Mouse (Mus musculus) MN1 (cell line): ENCODE results near the gene Ntn5.

Source experiments
- DNase-seq: peaks from one replicate; pipeline ENCODE4 v3.0.0-alpha.2; 2016; ENCODE audit warnings: low spot score

Gene Ntn5

DNA sequence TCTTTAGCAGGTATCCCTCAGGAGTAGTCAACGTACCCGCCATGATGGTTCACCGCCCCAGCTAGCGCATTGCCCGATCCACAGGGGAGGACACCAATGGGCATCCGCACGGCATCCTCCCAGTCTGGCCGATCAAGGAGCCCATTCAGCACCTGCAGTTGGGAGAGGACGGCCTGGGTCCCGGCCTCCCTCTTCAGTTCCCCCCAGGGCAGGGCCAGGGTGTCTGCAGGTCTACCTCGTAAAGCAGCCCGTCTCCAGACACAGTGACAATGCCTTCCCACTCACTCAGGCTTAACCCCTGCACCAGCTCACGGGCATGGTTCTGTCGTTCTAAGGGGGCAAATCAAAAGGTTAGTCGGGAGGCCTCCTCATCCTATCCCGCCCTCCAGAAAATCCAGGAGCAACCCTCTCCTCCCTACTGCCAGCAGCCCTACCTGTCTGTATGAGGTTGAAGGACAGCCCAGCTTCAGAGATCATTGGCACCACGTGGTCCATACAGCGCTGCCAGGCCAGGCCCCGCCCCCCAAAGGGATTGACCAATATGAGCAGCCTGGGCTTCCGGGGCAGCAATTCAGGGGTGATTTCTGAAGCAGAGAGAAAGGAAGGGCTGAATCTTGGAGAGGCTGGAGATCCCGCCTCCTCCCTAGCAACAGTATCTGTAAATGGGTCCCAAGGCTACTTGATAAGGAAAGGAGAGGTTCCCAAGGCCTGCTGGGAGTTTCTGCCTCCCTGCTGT is 28.4 kb downstream of the Ntn5 start:
- no peak for DNase-seq

DNA sequence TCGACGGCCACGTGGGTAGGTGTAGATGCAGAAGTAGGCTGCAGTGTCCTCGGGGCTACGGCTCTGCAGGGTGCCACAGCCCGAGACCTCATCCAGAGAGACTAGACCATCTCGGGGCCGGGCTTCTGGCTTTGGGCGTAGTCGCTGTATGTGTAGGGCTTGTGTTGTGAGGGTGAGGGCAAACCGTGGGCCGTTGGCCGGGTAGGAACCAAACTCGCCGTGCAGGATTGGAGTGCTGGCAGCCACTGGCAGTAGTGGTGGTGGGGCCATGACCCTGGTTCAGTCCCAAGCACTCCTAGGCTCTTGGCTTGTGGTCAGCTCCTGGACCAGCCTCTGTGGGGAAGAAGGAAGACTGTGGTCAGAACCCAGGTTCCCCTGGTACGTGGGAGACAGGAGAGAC is 29.6 kb downstream of the Ntn5 start:
- DNase-seq: no peak

DNA sequence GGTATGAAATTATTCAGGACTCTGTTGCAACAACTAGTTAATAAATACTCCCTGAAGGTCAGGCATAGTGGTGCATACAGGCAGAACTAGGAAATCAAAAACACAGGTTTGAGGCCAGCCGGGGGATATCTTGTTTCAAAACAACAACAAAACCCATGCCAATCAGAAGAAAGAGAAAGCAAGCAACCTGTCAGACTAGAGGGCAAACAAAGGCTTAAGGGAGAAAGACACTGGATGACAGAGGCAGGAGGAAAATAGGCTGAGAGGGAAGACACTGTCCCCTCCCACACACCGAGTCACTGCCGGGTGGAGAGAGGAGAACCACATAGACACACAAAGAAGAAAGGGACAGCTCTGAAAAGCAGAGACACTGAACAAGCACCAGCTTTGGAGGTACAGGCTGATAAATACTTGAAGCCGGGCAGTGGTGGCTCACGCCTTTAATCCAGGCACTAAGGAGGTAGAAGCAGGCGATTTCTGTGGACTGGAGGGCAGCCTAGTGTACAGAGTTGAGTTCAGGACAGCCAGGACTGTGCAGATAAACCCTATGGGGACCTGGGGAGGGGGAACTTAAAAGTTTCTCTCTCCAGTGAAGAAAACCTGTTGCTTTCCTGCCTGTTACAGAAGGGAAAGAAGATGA is 30.2 kb downstream of the Ntn5 start:
- DNase-seq: no peak

DNA sequence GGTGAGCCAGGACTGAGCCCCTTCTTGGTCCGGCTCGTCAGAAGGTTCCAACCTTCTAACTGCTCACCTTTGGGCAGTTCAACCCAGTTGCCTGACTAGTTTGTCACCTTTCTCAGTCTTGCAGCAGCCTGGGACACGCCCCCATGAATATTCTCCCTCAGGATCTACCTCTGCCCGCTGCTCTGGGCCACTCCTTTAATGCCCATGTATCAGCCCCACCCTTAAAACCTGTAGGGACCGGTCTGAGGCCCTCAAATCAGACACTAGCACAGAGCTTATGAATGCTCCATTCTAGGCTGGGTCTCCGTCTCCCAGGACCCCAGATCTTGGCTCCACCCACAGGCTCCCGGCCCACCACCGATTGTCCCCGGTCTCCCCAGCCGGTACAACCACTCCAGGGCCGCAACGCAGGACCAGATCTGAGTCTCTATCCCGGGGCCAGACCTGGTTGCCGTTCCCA is 30.8 kb downstream of the Ntn5 start:
- DNase-seq: peak; percentile 32

DNA sequence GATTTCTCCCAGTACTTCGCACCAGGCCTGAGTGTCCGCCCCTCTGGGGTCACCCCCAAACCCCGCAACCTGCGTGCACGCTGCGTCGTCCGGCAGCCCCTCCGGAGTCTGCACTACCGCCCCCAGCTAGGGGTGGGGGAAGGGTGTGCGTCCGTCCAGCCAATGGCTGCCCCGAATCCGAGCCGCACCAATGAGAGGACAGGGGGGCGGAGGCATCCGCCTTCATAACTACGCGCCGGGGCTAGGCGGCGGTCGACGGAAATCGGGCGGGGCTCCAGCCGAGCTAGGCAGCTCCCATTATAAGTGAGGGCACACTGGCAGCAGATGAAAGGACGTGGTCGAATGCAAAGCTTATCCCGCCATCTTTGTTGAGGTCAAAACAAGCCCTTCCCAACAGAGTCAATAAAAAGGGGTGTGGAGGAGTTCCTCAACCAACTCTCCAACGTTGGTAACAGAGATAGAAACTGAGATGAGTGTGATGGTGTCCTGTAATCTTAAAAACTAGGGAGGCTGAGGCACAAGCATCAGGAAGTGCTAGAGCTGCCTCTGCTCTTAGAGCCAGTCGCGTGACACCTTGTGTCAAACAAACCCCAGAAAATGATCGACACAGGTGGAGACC is 31.4 kb downstream of the Ntn5 start, which contains the start of gene Rpl18:
TSS of gene Rpl18 (plus strand) at position 368 of the 619 bp plus-strand sequence.
- DNase-seq: peak; percentile 95

DNA sequence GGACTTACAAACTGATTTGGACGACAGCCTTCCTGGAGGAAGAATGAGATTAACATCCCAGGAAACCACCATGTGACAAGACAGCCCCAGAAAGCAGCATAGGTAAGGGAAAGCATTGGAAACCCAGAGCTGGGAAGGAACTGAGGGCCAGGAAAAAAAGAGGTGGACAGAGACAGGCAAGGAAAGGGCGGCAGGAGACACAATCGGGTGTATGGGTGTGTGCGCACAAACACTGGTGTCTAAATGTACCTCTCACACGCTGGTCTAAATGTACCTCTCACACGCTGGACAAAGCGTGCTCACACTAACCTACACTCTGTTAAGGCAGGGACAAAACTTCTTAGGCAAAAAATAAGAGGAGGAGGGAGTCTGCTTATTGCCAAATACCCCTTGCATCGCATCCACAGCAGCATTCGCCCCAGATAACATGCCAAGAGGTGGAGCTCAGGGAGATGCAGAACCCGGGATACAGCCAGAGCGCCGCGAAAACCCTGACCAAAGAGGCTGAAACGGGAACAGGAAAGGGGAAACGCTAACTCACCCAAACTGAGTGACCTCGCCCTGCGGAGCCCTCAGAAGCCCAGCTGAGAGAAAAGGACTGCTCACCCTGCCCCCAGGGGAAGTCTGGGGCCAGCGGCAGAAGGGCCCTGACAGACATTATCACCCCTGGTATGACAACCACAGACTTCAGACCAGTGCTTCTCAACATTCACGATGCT is 32.1 kb downstream of the Ntn5 start:
- DNase-seq: no peak

DNA sequence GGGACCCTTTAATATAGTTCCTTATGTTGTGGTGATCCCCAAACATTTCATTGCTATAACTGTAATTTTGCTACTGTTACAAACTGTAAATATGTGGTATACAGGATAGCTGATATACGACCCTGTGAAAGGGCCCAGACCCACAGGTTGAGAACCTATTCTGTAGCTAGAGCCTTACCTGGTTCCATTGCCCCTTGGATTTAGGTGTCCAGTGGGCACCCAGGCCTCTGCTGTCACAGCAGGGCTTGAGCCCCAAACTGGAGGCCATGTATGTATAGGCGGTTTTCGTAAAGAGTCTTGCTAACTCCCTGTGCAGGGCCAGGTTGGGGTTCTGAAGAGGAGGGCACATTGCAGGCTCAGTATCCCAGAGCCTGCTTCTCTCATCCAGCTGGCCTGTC is 32.6 kb downstream of the Ntn5 start:
- DNase-seq: no peak

DNA sequence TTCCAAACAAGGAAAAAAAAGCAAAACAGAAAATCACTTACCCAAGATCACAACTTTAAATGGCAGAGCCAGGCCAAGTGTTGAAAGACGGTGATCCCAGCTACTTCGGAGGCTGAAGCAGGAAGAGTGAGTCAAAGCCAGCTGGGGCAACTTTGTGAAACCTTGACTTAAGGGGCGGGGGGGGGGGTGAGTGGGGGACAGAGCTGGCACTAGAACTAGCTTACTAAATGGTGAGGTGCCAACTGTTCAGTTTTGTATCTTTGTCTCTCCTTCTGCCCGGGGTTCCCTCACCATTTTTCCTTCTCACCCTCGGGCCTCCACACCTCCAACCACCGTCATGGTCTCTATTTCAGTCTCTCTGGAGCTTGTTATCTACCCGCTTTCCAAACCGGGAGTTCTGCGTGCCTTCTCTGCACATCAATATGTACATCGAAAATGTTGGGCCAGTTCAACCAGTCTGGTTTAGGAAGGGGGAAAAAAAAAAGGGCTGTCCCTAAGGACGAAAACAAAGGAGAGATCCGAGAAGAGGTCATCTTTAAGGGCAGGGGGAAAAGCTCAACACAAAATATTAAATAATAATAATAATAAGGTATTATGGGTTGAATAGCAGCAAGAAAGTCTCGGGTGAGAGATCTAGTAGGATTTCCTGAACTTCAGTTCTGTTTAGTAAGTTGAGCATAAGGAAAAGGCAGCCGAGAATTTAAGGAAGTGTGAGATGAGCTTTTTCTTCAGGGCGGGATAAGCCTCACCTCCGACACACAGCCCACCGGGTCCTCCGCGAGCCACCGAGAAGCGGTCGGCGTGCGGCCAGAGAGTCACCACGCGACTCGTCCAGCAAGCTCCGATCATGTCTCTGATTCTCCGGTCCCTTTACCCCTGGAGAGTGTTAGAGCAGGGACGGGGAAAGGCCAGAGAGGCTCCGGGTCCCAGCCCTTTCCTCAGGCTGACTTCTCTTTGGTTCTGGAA is 33.4 kb downstream of the Ntn5 start:
- no peak for DNase-seq

DNA sequence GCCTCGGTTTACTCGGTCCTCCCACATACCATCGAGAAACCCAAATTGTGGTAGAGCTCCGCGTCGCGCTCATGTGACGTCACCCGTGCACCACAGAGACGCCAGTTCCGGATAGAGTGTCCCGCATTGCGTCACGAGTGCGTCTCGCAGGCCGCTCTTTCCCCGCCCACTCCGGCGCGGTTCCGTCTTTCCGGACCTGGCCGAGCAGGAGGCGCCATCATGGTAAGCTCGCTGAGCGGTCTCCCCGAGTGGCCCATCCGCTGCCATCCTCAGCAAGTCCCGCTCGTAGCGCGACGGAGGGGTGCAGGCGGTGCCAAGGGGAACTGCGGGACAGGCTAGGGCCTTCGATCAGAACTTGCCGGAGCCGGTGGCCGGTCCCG is 34.1 kb downstream of the Ntn5 start, which contains the start of gene Sphk2:
TSS of gene Sphk2 (minus strand) at position 85 of the 380 bp plus-strand sequence.
- DNase-seq: peak; percentile 97

DNA sequence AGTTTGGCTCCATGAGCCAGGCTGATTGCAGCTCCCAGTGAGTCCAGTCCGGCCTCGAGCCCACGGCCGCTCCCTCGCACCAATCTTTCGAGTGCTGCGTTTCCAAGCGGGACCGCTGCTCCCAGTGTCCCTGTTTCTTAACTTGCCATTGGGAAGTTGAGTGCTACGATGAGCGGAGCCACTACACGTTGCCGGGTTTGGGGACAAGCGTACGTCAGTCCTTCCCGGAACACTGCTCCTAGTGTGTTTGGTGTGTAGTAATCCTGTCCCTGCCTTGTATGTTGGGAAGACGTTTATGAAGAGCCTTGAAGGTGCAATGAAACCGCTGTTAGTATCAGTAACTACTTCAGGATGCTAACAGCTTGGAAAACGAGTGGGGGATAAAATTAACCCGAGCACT is 34.5 kb downstream of the Ntn5 start:
- peak; percentile 43 for DNase-seq

DNA sequence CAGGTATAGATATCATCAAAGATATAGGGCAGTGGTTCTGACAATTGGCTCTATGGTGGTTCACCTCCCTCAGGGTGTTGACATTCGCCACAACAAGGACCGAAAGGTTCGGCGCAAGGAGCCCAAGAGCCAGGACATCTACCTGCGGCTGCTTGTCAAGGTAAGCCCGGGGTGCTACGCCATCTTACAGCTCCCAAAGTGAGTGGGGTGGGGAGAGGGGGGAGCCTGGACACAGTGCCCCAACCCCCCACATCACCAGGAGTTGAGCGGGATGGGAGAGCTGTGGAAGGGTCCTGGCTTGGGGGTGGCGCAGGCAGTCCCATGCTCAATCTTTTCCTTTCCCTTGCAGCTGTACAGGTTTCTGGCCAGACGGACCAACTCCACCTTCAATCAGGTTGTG is 35.4 kb downstream of the Ntn5 start:
- no peak for DNase-seq

DNA sequence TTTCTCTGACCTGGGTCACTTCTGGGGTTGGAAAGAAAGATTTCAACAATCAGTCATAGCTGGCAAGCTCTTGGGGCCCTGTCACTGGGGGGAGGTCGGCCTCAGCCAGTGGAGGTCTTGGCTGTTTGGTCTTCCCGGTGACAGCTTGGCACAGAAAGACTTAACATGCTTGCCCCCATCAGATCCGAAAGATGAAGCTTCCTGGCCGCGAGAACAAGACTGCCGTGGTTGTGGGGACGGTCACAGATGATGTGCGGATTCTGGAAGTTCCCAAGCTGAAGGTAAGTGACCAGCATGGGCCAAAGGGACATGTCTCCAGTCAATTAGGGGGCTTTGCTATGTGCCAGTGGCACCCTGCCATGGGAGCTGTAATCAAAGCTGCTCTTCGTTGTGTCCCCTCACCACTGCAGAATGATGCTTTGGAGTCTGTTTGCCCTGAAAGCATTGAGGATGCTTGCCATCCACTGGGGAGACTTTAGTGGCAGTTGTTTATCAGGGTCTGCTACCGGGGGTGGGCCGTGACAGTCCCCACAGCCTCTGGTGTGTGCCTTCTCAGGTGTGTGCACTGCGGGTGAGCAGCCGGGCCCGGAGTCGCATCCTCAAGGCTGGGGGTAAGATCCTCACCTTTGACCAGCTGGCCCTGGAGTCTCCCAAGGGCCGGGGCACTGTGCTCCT is 36.1 kb downstream of the Ntn5 start:
- no peak for DNase-seq

DNA sequence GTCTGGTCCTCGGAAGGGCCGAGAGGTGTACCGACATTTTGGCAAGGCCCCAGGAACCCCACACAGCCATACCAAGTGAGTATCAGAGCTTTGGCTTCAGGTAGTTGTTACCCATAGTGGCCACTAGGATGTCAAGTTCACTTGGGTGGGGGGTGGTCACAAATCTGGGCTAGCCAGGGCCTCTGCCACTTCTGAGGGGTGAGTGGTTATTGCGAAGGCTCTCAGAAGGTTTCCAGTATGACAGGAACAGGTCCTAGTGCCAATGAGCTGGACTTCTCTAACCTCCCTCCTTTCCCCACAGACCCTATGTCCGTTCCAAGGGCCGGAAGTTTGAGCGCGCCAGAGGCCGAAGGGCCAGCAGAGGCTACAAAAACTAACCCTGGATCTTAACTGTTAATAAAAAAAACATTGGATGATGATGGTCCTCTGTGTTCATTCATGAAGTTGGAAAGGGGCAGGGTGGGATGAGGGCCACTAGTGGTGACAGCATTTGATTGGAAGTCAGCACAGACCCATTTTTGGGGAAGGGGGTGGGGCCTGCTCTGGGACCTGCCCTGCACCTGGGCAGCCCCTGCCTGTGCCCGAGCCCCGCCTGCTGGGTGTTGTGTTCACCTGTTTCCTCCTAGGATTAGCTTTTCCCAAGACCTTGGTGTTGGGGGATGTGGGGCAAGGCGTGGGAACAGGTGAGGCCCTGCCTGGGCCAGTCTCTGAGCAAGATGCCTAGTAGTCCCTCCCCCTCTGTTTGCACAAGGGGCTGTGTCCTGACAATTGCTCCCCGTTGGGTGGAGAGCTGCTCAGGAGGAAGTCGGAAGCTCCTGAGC is 36.8 kb downstream of the Ntn5 start, which contains the start of gene Fam83e:
TSS of gene Fam83e (plus strand) at position 800 of the 821 bp plus-strand sequence.
- DNase-seq: no peak

DNA sequence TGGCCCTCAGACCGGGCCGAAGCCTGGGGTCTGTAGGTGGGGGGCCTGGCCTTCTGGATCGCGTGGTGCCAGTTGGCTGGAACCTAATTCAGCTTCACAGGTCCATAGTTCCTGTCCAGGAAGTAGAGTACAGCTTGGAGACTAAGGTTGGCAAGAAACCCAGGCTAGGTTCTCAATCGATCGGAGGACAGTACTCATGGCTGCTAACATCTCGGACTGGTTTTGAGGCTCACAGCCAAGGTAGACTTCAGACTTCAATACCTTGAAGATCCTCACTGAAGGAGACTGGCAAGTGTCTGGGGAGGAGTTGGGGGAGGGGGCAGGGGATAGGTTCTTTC is 37.4 kb downstream of the Ntn5 start:
- no peak for DNase-seq

DNA sequence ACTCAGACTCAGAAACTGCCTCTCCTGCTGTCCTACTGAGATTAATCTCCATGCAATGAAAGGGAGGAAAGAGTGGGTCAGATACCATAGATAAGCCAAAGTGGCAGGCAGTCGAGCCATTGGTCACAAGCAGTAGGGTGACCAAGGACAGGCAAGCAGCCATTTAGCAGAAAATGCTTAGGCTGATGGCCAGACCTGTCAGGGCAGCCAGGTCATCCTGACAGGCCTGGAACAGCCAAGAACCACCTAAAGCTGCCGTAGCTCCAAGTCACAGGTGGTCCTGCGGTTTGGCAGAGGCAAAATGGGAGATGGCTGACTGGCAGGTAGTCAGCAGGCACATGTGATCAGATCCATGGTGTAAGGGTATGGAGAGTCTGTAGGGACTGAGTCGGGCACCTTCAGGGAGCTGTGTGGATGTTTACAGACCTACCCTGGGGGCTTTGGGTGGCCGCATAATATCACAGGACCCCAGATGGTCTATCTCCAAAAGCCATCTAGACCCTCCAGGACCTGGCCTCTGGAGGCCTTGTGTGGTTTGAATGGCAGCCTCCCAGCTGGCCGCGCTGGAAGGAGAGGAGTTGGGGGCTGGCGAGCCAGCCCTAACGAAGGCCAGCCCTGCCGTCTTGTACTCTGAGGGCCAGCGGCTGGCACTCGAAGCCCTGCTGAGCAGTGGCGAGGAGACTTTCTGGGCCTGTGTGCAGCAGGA is 38.0 kb downstream of the Ntn5 start:
- DNase-seq: no peak

DNA sequence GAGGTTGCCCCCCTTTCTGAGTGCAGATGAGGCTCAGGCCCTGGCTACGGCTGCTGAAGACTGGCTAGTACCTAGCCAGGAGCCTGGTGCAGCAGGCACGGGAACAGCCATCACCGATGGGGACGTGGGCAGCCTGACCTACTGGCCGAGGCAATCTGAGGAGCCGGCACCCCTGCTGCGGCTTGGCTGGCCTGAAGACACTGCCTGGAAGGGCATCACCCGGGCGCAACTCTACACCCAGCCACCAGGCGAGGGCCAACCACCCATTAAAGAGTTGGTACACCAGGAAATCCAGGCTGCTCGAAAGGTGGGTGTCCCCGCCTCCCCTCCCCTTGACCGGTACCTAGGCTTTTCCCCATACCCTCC is 38.5 kb downstream of the Ntn5 start:
- no peak for DNase-seq

DNA sequence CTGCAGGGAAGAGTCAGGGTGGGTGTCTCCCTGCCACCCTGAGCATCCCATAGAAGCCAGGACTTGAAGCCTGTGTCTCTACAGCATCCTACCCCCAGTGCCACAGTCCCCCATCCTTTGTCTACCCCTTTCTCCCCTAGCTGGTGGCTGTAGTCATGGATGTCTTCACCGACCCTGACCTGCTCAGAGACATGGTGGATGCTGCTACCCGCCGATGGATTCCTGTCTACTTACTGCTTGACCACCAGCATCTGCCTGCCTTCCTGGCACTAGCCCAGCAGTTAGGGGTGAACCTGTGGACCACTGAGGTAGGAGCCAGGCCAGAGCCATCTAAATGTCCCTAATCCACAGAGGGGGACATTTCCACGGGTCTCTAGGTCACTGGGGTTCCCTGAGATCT is 39.5 kb downstream of the Ntn5 start:
- no peak for DNase-seq

DNA sequence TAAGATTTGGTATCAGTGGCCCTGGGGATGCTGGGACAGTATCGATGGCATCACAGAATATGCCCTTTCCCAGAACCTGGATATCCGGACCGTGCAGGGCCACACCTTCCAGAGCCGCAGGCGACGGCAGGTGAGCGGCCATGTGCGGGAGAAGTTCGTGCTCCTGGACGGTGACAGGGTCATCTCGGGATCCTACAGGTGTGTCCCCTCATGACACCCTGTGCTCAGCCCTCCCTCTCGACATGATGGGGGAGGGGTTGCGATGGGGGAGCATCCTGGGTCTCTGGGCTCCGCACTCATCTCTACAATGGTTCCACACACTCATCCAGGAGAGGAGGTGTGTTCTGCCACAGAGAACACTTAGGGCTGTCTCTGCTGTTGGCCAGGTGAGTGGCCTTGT is 40.0 kb downstream of the Ntn5 start:
- no peak for DNase-seq

DNA sequence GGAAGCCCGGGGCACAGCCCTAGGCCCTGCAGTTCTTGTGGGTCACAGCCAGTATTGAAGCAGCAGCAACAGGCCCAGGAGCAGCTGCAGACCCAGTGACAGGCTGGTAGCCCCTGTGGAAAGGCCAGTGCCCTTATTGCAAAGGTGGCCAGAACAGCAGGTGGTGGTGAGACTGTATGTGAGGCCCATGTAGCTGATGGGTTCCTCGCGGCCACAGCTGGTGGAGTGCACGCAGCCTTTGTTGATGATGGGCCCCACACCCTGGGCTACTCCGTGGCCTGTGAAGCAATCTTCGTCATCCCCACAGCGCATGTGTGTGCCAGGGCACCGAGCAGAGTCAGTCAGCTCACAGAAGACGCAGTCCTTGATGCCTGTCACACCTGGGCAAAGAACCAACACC is 41.3 kb downstream of the Ntn5 start:
- no peak for DNase-seq
